Mouse (Mus musculus): ENCODE data around the gene Klhl3.

- peak; percentile 16; the same call in 1 of the 2 replicates for TF ChIP-seq CTCF (IDR thresholded peaks at IDR 0.05; ENCODE audit: extremely low read depth, insufficient read depth, low read length)
- peak; percentile 67 for TF ChIP-seq POLR2A (IDR thresholded peaks at IDR 0.05; ENCODE audit: extremely low read depth, insufficient read depth, low read length)
Measured at GRCm38 (mm10) chr13:58113061-58113900, at the start of gene Klhl3.
